Comparison of ENCODE assay signal across 18 mouse cellular contexts in the genomic region with DNA sequence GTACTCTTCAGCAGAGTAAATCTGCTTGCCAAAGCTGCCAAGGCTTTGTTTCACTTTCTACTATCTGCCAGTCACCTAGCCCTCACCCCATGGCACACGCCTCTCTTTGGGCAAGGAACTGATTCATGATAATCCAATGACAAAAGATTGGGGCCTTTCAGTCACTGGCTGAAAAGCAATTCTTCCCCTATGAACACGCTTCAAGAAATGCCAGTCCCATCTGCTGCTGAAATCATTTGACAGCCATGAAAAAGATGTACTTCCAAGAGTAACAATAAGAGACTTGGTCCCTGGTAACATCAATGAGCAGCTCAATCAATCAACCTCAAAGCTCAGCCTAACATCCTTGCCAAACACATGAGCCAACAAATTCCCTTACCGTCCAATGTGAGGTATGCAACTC. TPM values are rescaled to one million over a fixed set of nuclear protein-coding genes. Genes with fewer than 3 reads are reported as not detected.
DNase-seq lines count a peak whose midpoint lies in the region; ATAC-seq and TF ChIP-seq lines count a peak whose summit lies in the region.
"Had no signal": no experiment of that assay in that cellular context is flagged by ENCODE, and none has a peak within 500 bp of the region (broad histone marks: within the 10 kb centered on the region; RNA-seq: fewer than 3 reads in every experiment).

No protein-coding gene starts in this region.

- H3K27me3 ChIP-seq in forebrain, embryonic 14.5 days (replicated peaks; ENCODE audit: control insufficient read depth, insufficient read depth, low read length): no peaks in the 10 kb centered on the region
- no peaks in the 10 kb centered on the region for H3K27me3 ChIP-seq in forebrain, embryonic 10.5 days (ENCODE audit: poor library complexity, severe bottlenecking)
- no peaks in the 10 kb centered on the region for H3K27me3 ChIP-seq in hindbrain, postnatal 0 days (ENCODE audit: insufficient read depth, low read length)
- H3K27me3 ChIP-seq in neural tube, embryonic 11.5 days (ENCODE audit: control insufficient read depth, insufficient read depth, low read length): no peaks in the 10 kb centered on the region
- H3K27me3 ChIP-seq in cerebellum, adult 2 months (ENCODE audit: control insufficient read depth, insufficient read depth, low read length): no peaks in the 10 kb centered on the region
- H3K27me3 ChIP-seq: CH12.LX; embryonic facial prominence, embryonic 12.5 days had no signal

- H3K4me2 ChIP-seq in forebrain, embryonic 14.5 days (ENCODE audit: low read length): no peak overlapping the region
- H3K4me2 ChIP-seq in hindbrain, postnatal 0 days (ENCODE audit: low read depth, low read length): no peak overlapping the region
- H3K4me2 ChIP-seq in neural tube, embryonic 11.5 days (ENCODE audit: low read depth): no peak overlapping the region
- H3K4me2 ChIP-seq: embryonic facial prominence, embryonic 12.5 days had no signal

- H3K4me3 ChIP-seq in forebrain, embryonic 14.5 days (ENCODE audit: low read depth, low read length): no peak overlapping the region
- no peak overlapping the region for H3K4me3 ChIP-seq in forebrain, embryonic 10.5 days
- H3K4me3 ChIP-seq in hindbrain, postnatal 0 days (ENCODE audit: low read length): no peak overlapping the region
- no peak overlapping the region for H3K4me3 ChIP-seq in neural tube, embryonic 11.5 days (ENCODE audit: low read depth, low read length)
- no peak overlapping the region for H3K4me3 ChIP-seq in cerebellum, adult 2 months (replicated peaks; ENCODE audit: insufficient read depth, low read depth, low read length)
- H3K4me3 ChIP-seq: embryonic facial prominence, embryonic 12.5 days; left cerebral cortex, adult 2 months had no signal

- no peak for TF ChIP-seq POLR2A in brain, embryonic 14.5 days (IDR thresholded peaks at IDR 0.05; ENCODE audit: borderline replicate concordance, extremely low read depth, insufficient read depth, insufficient read length, poor library complexity, severe bottlenecking)
- no peak for TF ChIP-seq POLR2A in cerebellum, adult 2 months (IDR thresholded peaks at IDR 0.05; ENCODE audit: borderline replicate concordance, insufficient read depth, low read length)

- no peak overlapping the region for H3K27ac ChIP-seq in forebrain, embryonic 14.5 days (ENCODE audit: low read depth, low read length)
- H3K27ac ChIP-seq in forebrain, embryonic 10.5 days: no peak overlapping the region
- no peak overlapping the region for H3K27ac ChIP-seq in hindbrain, postnatal 0 days
- H3K27ac ChIP-seq in neural tube, embryonic 11.5 days (ENCODE audit: low read depth, low read length): no peak overlapping the region
- H3K27ac ChIP-seq in cerebellum, adult 2 months (ENCODE audit: insufficient read depth, low read length): no peak overlapping the region
- H3K27ac ChIP-seq: embryonic facial prominence, embryonic 12.5 days; left cerebral cortex, adult 2 months; liver, embryonic 14.5 days had no signal

- H3K9me3 ChIP-seq in forebrain, embryonic 14.5 days (replicated peaks; ENCODE audit: control insufficient read depth, low read length): no peaks in the 10 kb centered on the region
- no peaks in the 10 kb centered on the region for H3K9me3 ChIP-seq in forebrain, embryonic 10.5 days
- H3K9me3 ChIP-seq in hindbrain, postnatal 0 days (ENCODE audit: low read length): no peaks in the 10 kb centered on the region
- H3K9me3 ChIP-seq in neural tube, embryonic 11.5 days (ENCODE audit: control insufficient read depth, low read length): no peaks in the 10 kb centered on the region
- H3K9me3 ChIP-seq: embryonic facial prominence, embryonic 12.5 days had no signal

- no peak overlapping the region for H3K9ac ChIP-seq in forebrain, embryonic 14.5 days (ENCODE audit: low read length)
- H3K9ac ChIP-seq in hindbrain, postnatal 0 days (replicated peaks; ENCODE audit: low read length): no peak overlapping the region
- H3K9ac ChIP-seq in neural tube, embryonic 11.5 days (ENCODE audit: low read length): no peak overlapping the region
- H3K9ac ChIP-seq: embryonic facial prominence, embryonic 12.5 days; liver, embryonic 14.5 days had no signal

- no peak for TF ChIP-seq CTCF in brain, embryonic 14.5 days (IDR thresholded peaks at IDR 0.05; ENCODE audit: borderline replicate concordance, extremely low read depth, insufficient read depth, insufficient read length)
- TF ChIP-seq CTCF in hindbrain, postnatal 0 days (IDR thresholded peaks at IDR 0.05; ENCODE audit: low read depth): no peak
- TF ChIP-seq CTCF in cerebellum, adult 2 months (IDR thresholded peaks at IDR 0.05; ENCODE audit: borderline replicate concordance, insufficient read depth, low read depth, low read length): no peak

- peak; percentile 11; the same call in 1 of the 2 replicates for ATAC-seq in forebrain, embryonic 14.5 days
- ATAC-seq in hindbrain, postnatal 0 days: no peak
- peak; percentile 82 for ATAC-seq in neural tube, embryonic 11.5 days (ENCODE audit: insufficient read depth, low FRiP score, low TSS enrichment)

- peaks cover 51% of the 10 kb centered on the region for H3K4me1 ChIP-seq in forebrain, embryonic 14.5 days (ENCODE audit: control insufficient read depth, insufficient read depth, low read length)
- H3K4me1 ChIP-seq in forebrain, embryonic 10.5 days: peaks cover 97% of the 10 kb centered on the region
- H3K4me1 ChIP-seq in hindbrain, postnatal 0 days (ENCODE audit: insufficient read depth, low read length): peaks cover 4% of the 10 kb centered on the region; the same call in 1 of the 2 replicates
- H3K4me1 ChIP-seq in neural tube, embryonic 11.5 days (ENCODE audit: control insufficient read depth, insufficient read depth, low read length): peaks cover 54% of the 10 kb centered on the region
- peaks cover 3% of the 10 kb centered on the region; the same call in 1 of the 2 replicates for H3K4me1 ChIP-seq in cerebellum, adult 2 months (ENCODE audit: control insufficient read depth, insufficient read depth, low read length)

- intact Hi-C loops in left cerebral cortex, postnatal 25 days (cut with DNase I): no loop called here

- H3K36me3 ChIP-seq in forebrain, embryonic 14.5 days (ENCODE audit: control insufficient read depth, insufficient read depth, low read length): peaks cover 5% of the 10 kb centered on the region
- peaks cover 58% of the 10 kb centered on the region for H3K36me3 ChIP-seq in forebrain, embryonic 10.5 days (replicated peaks)
- H3K36me3 ChIP-seq in hindbrain, postnatal 0 days (ENCODE audit: insufficient read depth, low read length): peaks cover 5% of the 10 kb centered on the region; the same call in 1 of the 2 replicates
- H3K36me3 ChIP-seq in neural tube, embryonic 11.5 days (ENCODE audit: control insufficient read depth, insufficient read depth, low read length): no peaks in the 10 kb centered on the region

- DNase-seq in forebrain, embryonic 14.5 days (ENCODE audit: low spot score): peak; percentile 57
- DNase-seq in forebrain, embryonic 10.5 days (ENCODE audit: extremely low spot score, low spot score): no peak
- DNase-seq in brain, embryonic 14.5 days (ENCODE audit: low read depth): peak; percentile 75
- peak; percentile 52 for DNase-seq in hindbrain, postnatal 0 days (ENCODE audit: low spot score)
- peak; percentile 29 for DNase-seq in neural tube, embryonic 11.5 days (ENCODE audit: low spot score)
- DNase-seq in cerebellum, adult 2 months: no peak
- no peak for DNase-seq in left cerebral cortex, postnatal 25 days (ENCODE audit: low spot score in 2 of 2)
- DNase-seq in thymus, postnatal 25 days: no peak
- DNase-seq: adrenal gland, postnatal 25 days; cerebellum, adult 9-10 months; heart, adult 18-20 months; kidney, adult 11 months; kidney, postnatal 14 days; retina, postnatal 1 day had no signal

- 10% methylated on average over 3 of the region's 3 CpGs for WGBS in forebrain, embryonic 14.5 days
- WGBS in forebrain, embryonic 10.5 days: 58% methylated on average over 3 of the region's 3 CpGs
- WGBS in hindbrain, postnatal 0 days: 27% methylated on average over 3 of the region's 3 CpGs
- WGBS in neural tube, embryonic 11.5 days: 20% methylated on average over 3 of the region's 3 CpGs
- 51% methylated on average over 3 of the region's 3 CpGs for WGBS in cerebellum, adult 2 months

RNA-seq across cellular contexts. Expression of gene Dicer1, which starts 15.8 kb away (rescaled TPM):
- 21.4 and 25.1 TPM in 2 replicates for polyA plus RNA-seq in forebrain, embryonic 14.5 days (2014; fragmentation: Nextera tagmentation; extraction: Ambion mirVana)
- polyA plus RNA-seq in forebrain, embryonic 10.5 days (2016; fragmentation: Nextera tagmentation; extraction: Ambion mirVana): 47.0 and 47.7 TPM in 2 replicates
- polyA plus RNA-seq in brain, embryonic 14.5 days (2012; rRNA removed): 29.5 and 43.0 TPM in 2 replicates
- 26.5 and 33.5 TPM in 2 replicates for total RNA-seq in hindbrain, postnatal 0 days (2014; rRNA removed)
- 25.9 and 27.4 TPM in 2 replicates for polyA plus RNA-seq in hindbrain, postnatal 0 days (2015; fragmentation: Nextera tagmentation; extraction: Ambion mirVana)
- polyA plus RNA-seq in neural tube, embryonic 11.5 days (2014; fragmentation: Nextera tagmentation; extraction: Ambion mirVana): 28.5 and 31.4 TPM in 2 replicates
- 22.0 and 23.9 TPM in 2 replicates for polyA plus RNA-seq in cerebellum, adult 2 months (2012; rRNA removed)
- 10 to 100 TPM; 38.5 to 41.3 TPM for total RNA-seq in left cerebral cortex, postnatal 25 days (2021)

Comparison
In these comparisons a context has a peak if more than half of its experiments do, and no peak if none do; other contexts are left out.
1. DNase-seq: peak in forebrain, embryonic 14.5 days (single experiment), brain, embryonic 14.5 days (single experiment), hindbrain, postnatal 0 days (single experiment) and neural tube, embryonic 11.5 days (single experiment); none in forebrain, embryonic 10.5 days (single experiment), cerebellum, adult 2 months (0 of 2), left cerebral cortex, postnatal 25 days (0 of 2) and thymus, postnatal 25 days (single experiment).